Mouse (Mus musculus): ENCODE measurements around the gene Strada.

GRCm38 (mm10) chr11:106194891-106195290, 7.1 kb downstream of the Strada start:
- no peak for TF ChIP-seq CTCF (IDR thresholded peaks at IDR 0.05; ENCODE audit: low read depth, low read length)
- TF ChIP-seq POLR2A (IDR thresholded peaks at IDR 0.05; ENCODE audit: borderline replicate concordance, low read depth, low read length) = no peak
